Mouse (Mus musculus) CH12.LX (cell line): ENCODE data around the gene Mmp15. TPM values are rescaled to one million over a fixed set of nuclear protein-coding genes. Genes with fewer than 3 reads are reported as not detected.

Experiments used
- DNase-seq: peaks from one replicate; pipeline ENCODE4 v3.0.0-alpha.2; 2013; ENCODE audit errors: extremely low read depth
- H3K27ac ChIP-seq: 2 replicates; pipeline ENCODE4 v1.5.1; 2012; ENCODE audit warnings: low read depth, mild to moderate bottlenecking, control low read depth, moderate library complexity; ENCODE audit not compliant: insufficient read depth
- H3K27me3 ChIP-seq: replicated peaks from 2 replicates; pipeline ENCODE3; 2012; ENCODE audit warnings: inconsistent platforms
- H3K36me3 ChIP-seq, 2 experiments: replicated peaks in 1 of 2; 2 replicates each; pipeline versions ENCODE3 to v1.6.1; 2012; ENCODE audit warnings: inconsistent platforms in 1 of 2, low read length in 1 of 2, mild to moderate bottlenecking in 1 of 2, mixed read lengths in 1 of 2, moderate library complexity in 1 of 2; ENCODE audit not compliant: control insufficient read depth in 1 of 2, insufficient read depth in 1 of 2
- H3K4me1 ChIP-seq, 2 experiments: 2 replicates each; pipeline ENCODE4 v1.6.1; 2012; ENCODE audit warnings: inconsistent platforms in 1 of 2, moderate library complexity in 1 of 2; ENCODE audit not compliant: insufficient read depth in 2 of 2, control insufficient read depth in 1 of 2
- H3K4me2 ChIP-seq: 2 replicates; pipeline ENCODE4 v1.6.1; 2012; ENCODE audit warnings: low read depth, mild to moderate bottlenecking, control low read depth; ENCODE audit not compliant: poor library complexity, insufficient read depth, severe bottlenecking
- H3K4me3 ChIP-seq, 3 experiments: fragments of 150-350 bp in 1 of 3; sonication (generic) in 1 of 3; replicated peaks in 1 of 3; 2 replicates each; pipeline versions ENCODE3 to v1.5.1; 2011 to 2012; ENCODE audit warnings: low read depth in 2 of 3, low read length in 2 of 3, mild to moderate bottlenecking in 2 of 3, moderate library complexity in 2 of 3, control low read depth in 1 of 3, improper control_type of control experiment in 1 of 3, inconsistent platforms in 1 of 3, mixed read lengths in 1 of 3; ENCODE audit not compliant: poor library complexity in 1 of 3
- H3K79me2 ChIP-seq: replicated peaks from 2 replicates; pipeline ENCODE4 v1.6.1; 2012; ENCODE audit warnings: mild to moderate bottlenecking, moderate library complexity; ENCODE audit not compliant: control insufficient read depth, poor library complexity, insufficient read depth, severe bottlenecking; ENCODE audit errors: extremely low read depth
- H3K9ac ChIP-seq: 2 replicates; pipeline ENCODE4 v1.6.1; 2012; ENCODE audit warnings: low read depth, mild to moderate bottlenecking, control low read depth, moderate library complexity; ENCODE audit not compliant: insufficient read depth
- H3K9me3 ChIP-seq: replicated peaks from 2 replicates; pipeline ENCODE3; 2012; ENCODE audit warnings: low read length, inconsistent platforms, mixed read lengths
- CHD2 ChIP-seq: IDR thresholded peaks from 2 replicates; pipeline ENCODE4 v1.6.1; 2011; ENCODE audit warnings: low read length, improper control_type of control experiment
- CTCF ChIP-seq, 2 experiments: IDR thresholded peaks in 1 of 2; conservative IDR thresholded peaks in 1 of 2; 2 replicates each; pipeline ENCODE4 v1.5.1; 2011 to 2012; ENCODE audit warnings: low read depth in 2 of 2, low read length in 2 of 2, improper control_type of control experiment in 1 of 2, inconsistent platforms in 1 of 2, mild to moderate bottlenecking in 1 of 2, moderate library complexity in 1 of 2
- E2F4 ChIP-seq: IDR thresholded peaks from 2 replicates; pipeline ENCODE4 v1.6.1; 2011; ENCODE audit warnings: low read depth, low read length, improper control_type of control experiment; ENCODE audit not compliant: insufficient replicate concordance
- ELF1 ChIP-seq: IDR thresholded peaks from 2 replicates; pipeline ENCODE4 v1.6.1; 2014; ENCODE audit warnings: low read depth, mild to moderate bottlenecking, inconsistent platforms, low read length, improper control_type of control experiment
- EP300 ChIP-seq: IDR thresholded peaks from 2 replicates; pipeline ENCODE4 v1.6.1; 2011; ENCODE audit warnings: low read length, improper control_type of control experiment
- ETS1 ChIP-seq: conservative IDR thresholded peaks from 2 replicates; pipeline ENCODE4 v1.6.1; 2012; ENCODE audit warnings: low read depth, mild to moderate bottlenecking, inconsistent platforms, low read length, improper control_type of control experiment, moderate library complexity
- KAT2A ChIP-seq: IDR thresholded peaks from 2 replicates; pipeline ENCODE4 v1.6.1; 2012; ENCODE audit warnings: low read length, improper control_type of control experiment, inconsistent platforms; ENCODE audit not compliant: insufficient replicate concordance
- MAFK ChIP-seq: IDR thresholded peaks from 2 replicates; pipeline ENCODE4 v1.6.1; 2011; ENCODE audit warnings: low read length, improper control_type of control experiment; ENCODE audit not compliant: insufficient replicate concordance
- MAX ChIP-seq: IDR thresholded peaks from 2 replicates; pipeline ENCODE4 v1.6.1; 2011; ENCODE audit warnings: low read length, improper control_type of control experiment
- MYC ChIP-seq: IDR thresholded peaks from 2 replicates; pipeline ENCODE4 v1.6.1; 2011; ENCODE audit warnings: low read depth, mild to moderate bottlenecking, improper control_type of control experiment, low read length
- NRF1 ChIP-seq: IDR thresholded peaks from 2 replicates; pipeline ENCODE4 v1.6.1; 2014; ENCODE audit warnings: low read depth, mild to moderate bottlenecking, inconsistent platforms, low read length, improper control_type of control experiment, moderate library complexity
- POLR2A ChIP-seq: IDR thresholded peaks from 2 replicates; pipeline ENCODE4 v1.6.1; 2011; ENCODE audit warnings: low read depth, mild to moderate bottlenecking, improper control_type of control experiment, low read length
- RCOR1 ChIP-seq: conservative IDR thresholded peaks from 2 replicates; pipeline ENCODE4 v1.6.1; 2012; ENCODE audit warnings: low read depth, mild to moderate bottlenecking, inconsistent platforms, low read length, improper control_type of control experiment
- SIN3A ChIP-seq: IDR thresholded peaks from 2 replicates; pipeline ENCODE4 v1.6.1; 2012; ENCODE audit warnings: low read length, improper control_type of control experiment, inconsistent platforms
- SMC3 ChIP-seq: IDR thresholded peaks from 2 replicates; pipeline ENCODE4 v1.6.1; 2011; ENCODE audit warnings: low read depth, low read length, improper control_type of control experiment
- ZNF384 ChIP-seq: IDR thresholded peaks from 2 replicates; pipeline ENCODE4 v1.6.1; 2012; ENCODE audit warnings: low read depth, low read length, improper control_type of control experiment, inconsistent platforms
- dilution Hi-C: fragments of 300-500 bp; cut with MboI; formaldehyde crosslinking; loops from 2 replicates; pipeline ENCODE4 v1.14.3; 2020; ENCODE audit warnings: low sequenced_read_pairs; ENCODE audit not compliant: extremely low pct_unique_long_range_greater_than_20kb, extremely low pct_ligation_motif_present
- in situ Hi-C: fragments of 300-500 bp; cut with MboI; formaldehyde crosslinking; loops from 3 replicates; pipeline ENCODE4 v1.14.3; 2019; ENCODE audit warnings: low sequenced_read_pairs, low pct_ligation_motif_present, low pct_unique_long_range_greater_than_20kb, mixed read lengths
- polyA plus RNA-seq: library from polyadenylated mRNA; unstranded; fragments of >175 nt; gene quantifications from 2 replicates; pipeline ENCODE4 v1.2.1, GENCODE M21; 2012; ENCODE audit warnings: low read depth; ENCODE audit not compliant: insufficient read length
- total RNA-seq, 2 experiments: library from RNA; depleted of rRNA; stranded (reverse); fragments of 300-350 nt in 1 of 2; fragments of >200 nt in 1 of 2; gene quantifications; 2 replicates each; pipeline ENCODE4 v1.2.3; 2012 to 2014

Gene Mmp15
- total and polyA plus RNA-seq, 3 experiments: 0.04 to 0.44 TPM; not detected in 1

GRCm38 (mm10) chr8:95363849-95364248 is 11.8 kb downstream of the Mmp15 start:
- Histone ChIP-seq H3K4me3 (no peak overlapping the region), H3K9me3 (no peaks in the 10 kb centered on the region), H3K36me3 (no peaks in the 10 kb centered on the region), H3K4me1 (peaks cover 22 to 27% of the 10 kb centered on the region in 2 experiments), H3K4me2 (no peak overlapping the region), H3K79me2 (no peaks in the 10 kb centered on the region), H3K27ac (no peak overlapping the region), H3K27me3 (no peaks in the 10 kb centered on the region), H3K9ac (no peak overlapping the region)
- dilution Hi-C loops (no loop called here), in situ Hi-C loops (loop anchor here (10.0 kb wide), 1 partner anchor 71 kb away; the partner anchor contains the start of gene Cfap20)
- DNase-seq: no peak
- TF ChIP-seq MYC (no peak), ELF1 (no peak), RCOR1 (no peak)

DNA sequence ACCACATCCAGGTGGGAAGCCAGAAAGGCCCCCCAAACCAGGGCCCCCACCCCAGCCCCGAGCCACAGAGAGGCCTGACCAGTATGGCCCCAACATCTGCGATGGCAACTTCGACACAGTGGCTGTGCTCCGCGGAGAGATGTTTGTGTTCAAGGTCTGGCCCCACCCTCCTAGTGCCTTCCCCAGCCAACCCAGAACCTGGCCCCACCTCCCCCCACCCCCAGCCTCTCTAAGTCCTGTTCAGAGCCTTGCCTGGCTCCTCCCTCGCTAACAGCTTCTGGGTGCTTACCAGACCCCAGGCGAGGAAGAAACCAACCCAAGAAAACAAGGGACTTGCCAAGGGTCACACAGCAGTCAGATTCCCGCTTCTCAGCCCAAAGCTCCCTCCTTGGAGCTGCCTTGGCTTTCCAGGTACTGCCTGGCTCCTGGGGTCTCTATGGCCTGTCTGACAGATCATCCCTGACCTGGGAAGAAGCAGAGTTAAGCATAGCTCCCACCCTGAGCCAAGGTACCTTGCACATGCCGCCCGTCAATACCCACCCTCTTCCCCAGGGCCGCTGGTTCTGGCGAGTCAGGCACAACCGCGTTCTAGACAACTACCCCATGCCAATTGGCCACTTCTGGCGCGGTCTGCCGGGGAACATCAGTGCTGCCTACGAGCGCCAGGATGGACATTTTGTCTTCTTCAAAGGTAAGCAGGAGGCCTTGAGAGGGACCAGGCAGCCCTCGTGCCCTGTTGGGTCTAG is 17.7 kb downstream of the Mmp15 start:
- no peaks in the 10 kb centered on the region for H3K9me3 ChIP-seq
- dilution Hi-C loops (no loop called here), in situ Hi-C loops (loop anchor here (10.0 kb wide), 1 partner anchor 65 kb away; the partner anchor contains the start of gene Cfap20)
- TF ChIP-seq ETS1: no peak
- no peak for TF ChIP-seq ZNF384
- no peak for TF ChIP-seq MAX
- no peak for TF ChIP-seq CHD2
- TF ChIP-seq E2F4: no peak
- no peak for TF ChIP-seq KAT2A
- TF ChIP-seq MAFK: no peak
- TF ChIP-seq POLR2A: no peak
- no peak for TF ChIP-seq NRF1
- TF ChIP-seq SMC3: no peak
- no peak for TF ChIP-seq SIN3A
- TF ChIP-seq CTCF (conservative IDR thresholded peaks at IDR 0.05 in 1 of 2, IDR thresholded peaks at IDR 0.05 in 1 of 2; ENCODE audit: low read depth in 2 of 2, low read length in 2 of 2): no peak
- no peak for TF ChIP-seq EP300
- no peak overlapping the region for H3K4me3 ChIP-seq
- no peak for DNase-seq
- no peak overlapping the region for H3K9ac ChIP-seq
- no peaks in the 10 kb centered on the region for H3K4me1 ChIP-seq
- H3K36me3 ChIP-seq: no peaks in the 10 kb centered on the region
- H3K27me3 ChIP-seq: no peaks in the 10 kb centered on the region
- H3K79me2 ChIP-seq: no peaks in the 10 kb centered on the region
- no peak overlapping the region for H3K4me2 ChIP-seq
- no peak overlapping the region for H3K27ac ChIP-seq
